Mouse (Mus musculus): ENCODE data around the gene Muc3.

DNA sequence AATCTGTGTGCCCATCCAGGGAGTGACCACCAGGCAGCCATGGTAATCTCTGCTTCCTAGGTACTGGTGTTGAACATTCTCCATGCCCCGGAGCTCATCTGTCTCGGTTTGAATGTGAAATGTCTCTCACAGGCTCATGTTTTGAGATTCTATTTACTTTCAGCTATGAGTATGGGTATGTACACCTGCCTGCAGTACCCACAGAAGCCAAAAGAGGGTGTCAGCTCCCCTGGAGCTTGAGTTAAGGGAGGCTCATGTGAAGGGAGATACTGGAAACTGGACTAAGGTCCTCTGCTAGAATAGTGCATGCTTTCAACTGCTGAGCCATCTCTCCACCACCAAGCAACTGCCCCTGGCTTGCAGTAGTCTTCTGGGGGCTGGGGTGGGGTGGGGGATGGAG is 45.2 kb downstream of the Muc3 start:
- no peak for TF ChIP-seq POLR2A (IDR thresholded peaks at IDR 0.05; ENCODE audit: borderline replicate concordance, extremely low read depth, low read depth, low read length)
- TF ChIP-seq CTCF (IDR thresholded peaks at IDR 0.05; ENCODE audit: insufficient read depth, low read length) = no peak
